Mouse (Mus musculus) CD4-positive naive resting alpha-beta T cell, adult 76 days (primary cell): ENCODE data around the gene Olfr390. TPM values are rescaled to one million over a fixed set of nuclear protein-coding genes. Genes with fewer than 3 reads are reported as not detected.

Source experiments
- total RNA-seq: library from RNA; stranded (reverse); gene quantifications from one replicate; pipeline ENCODE4 v1.2.4, GENCODE M21; 2023

The Olfr390 gene
- not detected for total RNA-seq

GRCm38 (mm10) chr11:73782664-73783063 lies at the start of gene Olfr390:
Olfr390 (plus strand) TSS chr11:73782964.

GRCm38 (mm10) chr11:73780613-73781012 lies 2.2 kb upstream of the Olfr390 start, which contains the start of gene Olfr389:
Olfr389 (minus strand) TSS chr11:73780713.

GRCm38 (mm10) chr11:73802952-73803351 lies 20.2 kb downstream of the Olfr390 start, which contains the start of gene Olfr391-ps:
Olfr391-ps (minus strand) TSS chr11:73803052.

GRCm38 (mm10) chr11:73816949-73817348 lies 34.2 kb downstream of the Olfr390 start, which contains the start of gene Olfr392:
Olfr392 (minus strand) TSS chr11:73817049.

Other genes starting within 250 kb of the Olfr390 start
- not detected for gene Olfr385, start 190.0 kb upstream of the Olfr390 start, total RNA-seq
- gene Olfr384, start 184.4 kb upstream of the Olfr390 start, total RNA-seq: not detected
- gene Zfp735, start 94.2 kb upstream of the Olfr390 start, total RNA-seq: not detected
- not detected for gene Olfr389, start 2.3 kb upstream of the Olfr390 start, total RNA-seq
- not detected for gene Olfr391-ps, start 20.1 kb downstream of the Olfr390 start, total RNA-seq
- gene Olfr392, start 34.1 kb downstream of the Olfr390 start, total RNA-seq: not detected
- not detected for gene Olfr393, start 68.5 kb downstream of the Olfr390 start, total RNA-seq
- gene Olfr394, start 107.8 kb downstream of the Olfr390 start, total RNA-seq: not detected
- gene Olfr395, start 126.3 kb downstream of the Olfr390 start, total RNA-seq: not detected
- not detected for gene Olfr23, start 153.7 kb downstream of the Olfr390 start, total RNA-seq
- not detected for gene Olfr397, start 177.9 kb downstream of the Olfr390 start, total RNA-seq
- not detected for gene Olfr398, start 207.4 kb downstream of the Olfr390 start, total RNA-seq